Mouse (Mus musculus): ENCODE measurements at regions not wholly inside any gene's neighbourhood (a gene's known extent, or its start where the extent isn't known, plus 50 kb on each side); places are given as distances from the start of the nearest gene placed in this dataset.

- no peak for DNase-seq
These were observed 445.3 kb downstream of the Klf5 start for GRCm38 (mm10) chr14:99743625-99744297.

- DNase-seq = no peak
These were observed 446.7 kb downstream of the Klf5 start for GRCm38 (mm10) chr14:99745209-99745608.

GRCm38 (mm10) chr14:99748166-99748565, 449.7 kb downstream of the Klf5 start:
- DNase-seq = no peak

- no peak for DNase-seq
These were observed 451.1 kb downstream of the Klf5 start for GRCm38 (mm10) chr14:99749308-99750305.

- no peak for DNase-seq
These were observed 459.6 kb downstream of the Klf5 start for GRCm38 (mm10) chr14:99758045-99758444.

- no peak for DNase-seq
These were observed 464.8 kb downstream of the Klf5 start for GRCm38 (mm10) chr14:99763336-99763735.

- DNase-seq = no peak
These were observed 472.5 kb downstream of the Klf5 start for GRCm38 (mm10) chr14:99771009-99771408.

- DNase-seq = no peak
These were observed 474.4 kb downstream of the Klf5 start for GRCm38 (mm10) chr14:99772774-99773423.

- DNase-seq = no peak
These were observed 480.0 kb downstream of the Klf5 start for GRCm38 (mm10) chr14:99778477-99778876.

- no peak for DNase-seq
These were observed 480.5 kb downstream of the Klf5 start for GRCm38 (mm10) chr14:99778957-99779356.

GRCm38 (mm10) chr14:99783646-99784045, 485.2 kb downstream of the Klf5 start:
- no peak for DNase-seq

- DNase-seq = no peak
These were observed 486.6 kb downstream of the Klf5 start for GRCm38 (mm10) chr14:99785106-99785505.

GRCm38 (mm10) chr14:99786367-99786766, 487.9 kb downstream of the Klf5 start:
- DNase-seq = no peak

- DNase-seq = no peak
These were observed 489.7 kb downstream of the Klf5 start for GRCm38 (mm10) chr14:99788185-99788584.

- no peak for DNase-seq
These were observed 488.2 kb downstream of the Klf12 start for GRCm38 (mm10) chr14:99796293-99796692.

- DNase-seq = no peak
These were observed 478.4 kb downstream of the Klf12 start for GRCm38 (mm10) chr14:99806052-99806451.

GRCm38 (mm10) chr14:99806599-99806998, 477.9 kb downstream of the Klf12 start:
- no peak for DNase-seq

- DNase-seq = no peak
These were observed 471.6 kb downstream of the Klf12 start for GRCm38 (mm10) chr14:99812741-99813485.
